Mouse (Mus musculus) heart, embryonic 14.5 days (tissue): ENCODE results near the gene Gm45713. TPM values are rescaled to one million over a fixed set of nuclear protein-coding genes. Genes with fewer than 3 reads are reported as not detected.

ENCODE experiments used
- ATAC-seq: fragments of 200-750 bp; cut with Nextera tagmentation; 2 replicates; pipeline ENCODE4 v1.8.0; 2017; ENCODE audit warnings: low read depth, moderate TSS enrichment; ENCODE audit not compliant: insufficient number of reproducible peaks, insufficient read depth, low FRiP score
- H3K27ac ChIP-seq, 2 experiments: fragments of 200-500 bp in 1 of 2; fragments of 300-500 bp in 1 of 2; sonication (generic) in 1 of 2; replicated peaks in 1 of 2; 2 replicates each; pipeline ENCODE4 v1.5.1; 2012 to 2014; ENCODE audit warnings: low read depth in 2 of 2, low read length in 2 of 2, control low read depth in 1 of 2, mild to moderate bottlenecking in 1 of 2, mixed read lengths in 1 of 2; ENCODE audit not compliant: control insufficient read depth in 1 of 2, insufficient read depth in 1 of 2
- H3K27me3 ChIP-seq: fragments of 300-500 bp; sonication (generic); 2 replicates; pipeline ENCODE4 v1.6.1; 2014; ENCODE audit warnings: mild to moderate bottlenecking, low read length, control low read depth; ENCODE audit not compliant: control insufficient read depth, insufficient read depth
- H3K36me3 ChIP-seq: fragments of 300-500 bp; sonication (generic); 2 replicates; pipeline ENCODE4 v1.6.1; 2014; ENCODE audit warnings: mild to moderate bottlenecking, control low read depth, low read length, mixed read lengths; ENCODE audit not compliant: control insufficient read depth, insufficient read depth
- H3K4me1 ChIP-seq, 2 experiments: fragments of 200-500 bp in 1 of 2; fragments of 300-500 bp in 1 of 2; sonication (generic) in 1 of 2; 2 replicates each; pipeline ENCODE4 v1.6.1; 2012 to 2014; ENCODE audit warnings: low read length in 2 of 2, control low read depth in 1 of 2, mixed read lengths in 1 of 2; ENCODE audit not compliant: control insufficient read depth in 2 of 2, insufficient read depth in 2 of 2
- H3K4me2 ChIP-seq: fragments of 300-500 bp; sonication (generic); 2 replicates; pipeline ENCODE4 v1.6.1; 2014; ENCODE audit warnings: mild to moderate bottlenecking, low read length
- H3K4me3 ChIP-seq, 2 experiments: fragments of 200-500 bp in 1 of 2; fragments of 300-500 bp in 1 of 2; sonication (generic) in 1 of 2; 2 replicates each; pipeline ENCODE4 v1.5.1; 2012 to 2014; ENCODE audit warnings: low read length in 2 of 2, mild to moderate bottlenecking in 2 of 2, control low read depth in 1 of 2, low read depth in 1 of 2, moderate library complexity in 1 of 2; ENCODE audit not compliant: control insufficient read depth in 1 of 2, insufficient read depth in 1 of 2
- H3K9ac ChIP-seq: fragments of 300-500 bp; sonication (generic); 2 replicates; pipeline ENCODE4 v1.6.1; 2014; ENCODE audit warnings: mild to moderate bottlenecking, low read length
- H3K9me3 ChIP-seq: fragments of 300-500 bp; sonication (generic); 2 replicates; pipeline ENCODE4 v1.6.1; 2016; ENCODE audit warnings: low read length, control low read depth; ENCODE audit not compliant: control insufficient read depth
- WGBS: fragments of 180-500 bp; shearing (Covaris S2); extraction: QIAGEN DNeasy Blood & Tissue Kit; methylation state at CpG from one replicate; pipeline ENCODE4 v1.1.7; 2014; 5-methylcytosine and 5-hydroxymethylcytosine counted together
- polyA plus RNA-seq: library from polyadenylated mRNA; unstranded; fragments of >200 nt; fragmentation: Nextera tagmentation; extraction: Ambion mirVana; gene quantifications from 2 replicates; pipeline ENCODE4 v1.2.1, GENCODE M21; 2014

Gene Gm45713
- polyA plus RNA-seq, 1 experiment from 2014 or later = 0.34 TPM

- Histone ChIP-seq H3K4me1 (peaks cover 9 to 10% of the 10 kb centered on the region in 2 experiments; a peak in 2 of 4 replicates), H3K9ac (no peak overlapping the region), H3K27me3 (no peaks in the 10 kb centered on the region), H3K36me3 (peaks cover 67% of the 10 kb centered on the region), H3K27ac (no peak overlapping the region), H3K9me3 (no peaks in the 10 kb centered on the region), H3K4me3 (no peak overlapping the region), H3K4me2 (no peak overlapping the region)
- WGBS = 77% methylated on average over 4 of the region's 4 CpGs
- ATAC-seq = no peak
Observed at GRCm38 (mm10) chr7:45086084-45086483, 49.9 kb downstream of the Gm45713 start.

- WGBS = 79% methylated on average over 22 of the region's 22 CpGs
- no peak overlapping the region for H3K4me3 ChIP-seq
- H3K4me1 ChIP-seq = peaks cover 0 to 6% of the 10 kb centered on the region in 2 experiments; a peak in 2 of 4 replicates
- no peak overlapping the region for H3K9ac ChIP-seq
- H3K36me3 ChIP-seq = peaks cover 61% of the 10 kb centered on the region
- no peak overlapping the region for H3K27ac ChIP-seq
- no peak overlapping the region for H3K4me2 ChIP-seq
- H3K9me3 ChIP-seq = no peaks in the 10 kb centered on the region
- no peak for ATAC-seq
- no peaks in the 10 kb centered on the region for H3K27me3 ChIP-seq
Observed at GRCm38 (mm10) chr7:45083300-45083890, 52.6 kb downstream of the Gm45713 start.

GRCm38 (mm10) chr7:45082401-45083299 is 53.4 kb downstream of the Gm45713 start:
- no peak overlapping the region for H3K4me3 ChIP-seq

GRCm38 (mm10) chr7:45081016-45081415 is 55.0 kb downstream of the Gm45713 start:
- no peaks in the 10 kb centered on the region for H3K27me3 ChIP-seq
- H3K9ac ChIP-seq = no peak overlapping the region
- peaks cover 2 to 8% of the 10 kb centered on the region in 2 experiments for H3K4me1 ChIP-seq
- H3K36me3 ChIP-seq = peaks cover 60% of the 10 kb centered on the region
- ATAC-seq = no peak
- H3K9me3 ChIP-seq = no peaks in the 10 kb centered on the region
- H3K27ac ChIP-seq = no peak overlapping the region
- H3K4me2 ChIP-seq = no peak overlapping the region
- WGBS = 53% methylated on average over 5 of the region's 5 CpGs
- no peak overlapping the region for H3K4me3 ChIP-seq

More at GRCm38 (mm10) chr7:45082401-45083299, 53.4 kb downstream of the Gm45713 start:
- Histone ChIP-seq H3K4me2 (no peak overlapping the region), H3K36me3 (peaks cover 60% of the 10 kb centered on the region), H3K27ac (peak overlapping the region; percentile 23 to 25; a peak in 1 of 4 replicates), H3K4me1 (peaks cover 0 to 7% of the 10 kb centered on the region in 2 experiments; a peak in 2 of 4 replicates), H3K9me3 (no peaks in the 10 kb centered on the region), H3K9ac (no peak overlapping the region), H3K27me3 (no peaks in the 10 kb centered on the region)
- no peak; the same call in 1 of the 2 replicates for ATAC-seq
- WGBS = 62% methylated on average over 25 of the region's 25 CpGs

GRCm38 (mm10) chr7:45079856-45080255 is 56.2 kb downstream of the Gm45713 start:
- H3K4me3 ChIP-seq = no peak overlapping the region
- WGBS = under 1% methylated on average over 10 of the region's 10 CpGs
- no peak overlapping the region for H3K4me2 ChIP-seq
- no peak overlapping the region for H3K9ac ChIP-seq
- peaks cover 14 to 20% of the 10 kb centered on the region in 2 experiments for H3K4me1 ChIP-seq
- ATAC-seq = no peak
- H3K27ac ChIP-seq = no peak overlapping the region
- H3K9me3 ChIP-seq = no peaks in the 10 kb centered on the region
- no peaks in the 10 kb centered on the region for H3K27me3 ChIP-seq
- peaks cover 57% of the 10 kb centered on the region for H3K36me3 ChIP-seq

- no peak overlapping the region for H3K9ac ChIP-seq
- H3K9me3 ChIP-seq = no peaks in the 10 kb centered on the region
- H3K4me1 ChIP-seq = peaks cover 15 to 23% of the 10 kb centered on the region in 2 experiments
- H3K27me3 ChIP-seq = no peaks in the 10 kb centered on the region
- H3K4me3 ChIP-seq = no peak overlapping the region
- WGBS = 22% methylated on average over 9 of the region's 9 CpGs
- H3K27ac ChIP-seq = peak overlapping the region in 1 of 2 experiments; percentile 41; a peak in 1 of 4 replicates
- no peak overlapping the region for H3K4me2 ChIP-seq
- ATAC-seq = no peak
- peaks cover 56% of the 10 kb centered on the region for H3K36me3 ChIP-seq
Observed at GRCm38 (mm10) chr7:45078513-45078912, 57.5 kb downstream of the Gm45713 start.

GRCm38 (mm10) chr7:45077829-45078228 is 58.2 kb downstream of the Gm45713 start:
- no peak overlapping the region for H3K4me3 ChIP-seq
- H3K27ac ChIP-seq = no peak overlapping the region
- WGBS = 86% methylated on average over 2 of the region's 2 CpGs
- no peak overlapping the region for H3K4me2 ChIP-seq
- no peaks in the 10 kb centered on the region for H3K9me3 ChIP-seq
- peaks cover 50% of the 10 kb centered on the region for H3K36me3 ChIP-seq
- H3K4me1 ChIP-seq = peaks cover 15 to 22% of the 10 kb centered on the region in 2 experiments
- ATAC-seq = no peak
- no peaks in the 10 kb centered on the region for H3K27me3 ChIP-seq
- no peak overlapping the region for H3K9ac ChIP-seq
